Mouse (Mus musculus) MEL (cell line): ENCODE measurements around the gene Slc7a11. TPM values are rescaled to one million over a fixed set of nuclear protein-coding genes. Genes with fewer than 3 reads are reported as not detected.
A peak's percentile ranks its signal among the peaks of the same experiment; 100 is the strongest.

Experiments
- DNase-seq: peaks from one replicate; pipeline ENCODE4 v3.0.0; 2011; ENCODE audit warnings: low read depth, low spot score
- H3K27ac ChIP-seq: 2 replicates; pipeline ENCODE4 v1.5.1; 2012; ENCODE audit warnings: low read depth, mild to moderate bottlenecking, control low read depth, low read length, moderate library complexity; ENCODE audit not compliant: control insufficient read depth
- H3K27me3 ChIP-seq, 2 experiments: fragments of 150-350 bp in 1 of 2; sonication (generic) in 1 of 2; 2 replicates each; pipeline ENCODE4 v1.6.1; 2012; ENCODE audit warnings: low read length in 2 of 2, mild to moderate bottlenecking in 2 of 2, improper control_type of control experiment in 1 of 2, moderate library complexity in 1 of 2; ENCODE audit not compliant: insufficient read depth in 2 of 2, control insufficient read depth in 1 of 2
- H3K36me3 ChIP-seq, 2 experiments: 2 replicates each; pipeline ENCODE4 v1.6.1; 2012 to 2014; ENCODE audit warnings: low read length in 2 of 2, improper control_type of control experiment in 1 of 2, inconsistent platforms in 1 of 2, mild to moderate bottlenecking in 1 of 2; ENCODE audit not compliant: insufficient read depth in 2 of 2, control insufficient read depth in 1 of 2
- H3K4me1 ChIP-seq, 2 experiments: fragments of 150-350 bp in 1 of 2; sonication (generic) in 1 of 2; 2 replicates each; pipeline ENCODE4 v1.6.1; 2012; ENCODE audit warnings: low read length in 2 of 2, improper control_type of control experiment in 1 of 2, mild to moderate bottlenecking in 1 of 2; ENCODE audit not compliant: insufficient read depth in 2 of 2, control insufficient read depth in 1 of 2
- H3K4me3 ChIP-seq, 2 experiments: fragments of 150-350 bp in 1 of 2; sonication (generic) in 1 of 2; 2 replicates each; pipeline ENCODE4 v1.5.1; 2012; ENCODE audit warnings: low read depth in 2 of 2, low read length in 2 of 2, mild to moderate bottlenecking in 2 of 2, moderate library complexity in 2 of 2, control low read depth in 1 of 2, improper control_type of control experiment in 1 of 2; ENCODE audit not compliant: control insufficient read depth in 1 of 2, insufficient read depth in 1 of 2
- H3K79me2 ChIP-seq: 2 replicates; pipeline ENCODE4 v1.6.1; 2012; ENCODE audit warnings: mild to moderate bottlenecking, low read length, moderate library complexity; ENCODE audit not compliant: control insufficient read depth, poor library complexity, insufficient read depth
- H3K9ac ChIP-seq: 2 replicates; pipeline ENCODE4 v1.6.1; 2012; ENCODE audit warnings: low read depth, mild to moderate bottlenecking, control low read depth, low read length, moderate library complexity; ENCODE audit not compliant: control insufficient read depth, poor library complexity, severe bottlenecking
- H3K9me3 ChIP-seq: fragments of 150-350 bp; sonication (generic); replicated peaks from 2 replicates; pipeline ENCODE4 v1.6.1; 2012; ENCODE audit warnings: mild to moderate bottlenecking, low read length, improper control_type of control experiment, moderate library complexity; ENCODE audit not compliant: insufficient read depth
- CTCF ChIP-seq, 3 experiments: IDR thresholded peaks in 2 of 3; conservative IDR thresholded peaks in 1 of 3; 2 replicates each; pipeline ENCODE4 v1.5.1; 2011 to 2012; ENCODE audit warnings: low read length in 3 of 3, low read depth in 2 of 3, mild to moderate bottlenecking in 2 of 3, improper control_type of control experiment in 1 of 3, inconsistent platforms in 1 of 3, mixed read lengths in 1 of 3, moderate library complexity in 1 of 3; ENCODE audit not compliant: control insufficient read depth in 1 of 3, insufficient read depth in 1 of 3, poor library complexity in 1 of 3, severe bottlenecking in 1 of 3
- E2F4 ChIP-seq: IDR thresholded peaks from 2 replicates; pipeline ENCODE4 v1.6.1; 2011; ENCODE audit warnings: low read depth, low read length, improper control_type of control experiment, borderline replicate concordance
- ELF1 ChIP-seq: IDR thresholded peaks from 2 replicates; pipeline ENCODE4 v1.6.1; 2014; ENCODE audit warnings: low read depth, mild to moderate bottlenecking, inconsistent platforms, low read length, improper control_type of control experiment, moderate library complexity
- EP300 ChIP-seq, 2 experiments: IDR thresholded peaks; 2 replicates each; pipeline ENCODE4 v1.6.1; 2011; ENCODE audit warnings: improper control_type of control experiment in 2 of 2, low read length in 2 of 2, low read depth in 1 of 2, mild to moderate bottlenecking in 1 of 2
- GABPA ChIP-seq: IDR thresholded peaks from 2 replicates; pipeline ENCODE4 v1.6.1; 2012; ENCODE audit warnings: low read depth, mild to moderate bottlenecking, inconsistent platforms, low read length, improper control_type of control experiment, moderate library complexity
- GATA1 ChIP-seq: IDR thresholded peaks from 2 replicates; pipeline ENCODE4 v1.6.1; 2011; ENCODE audit warnings: low read depth, low read length, improper control_type of control experiment
- HCFC1 ChIP-seq: IDR thresholded peaks from 2 replicates; pipeline ENCODE4 v1.6.1; 2012; ENCODE audit warnings: low read depth, mild to moderate bottlenecking, inconsistent platforms, low read length, improper control_type of control experiment, moderate library complexity
- JUND ChIP-seq: IDR thresholded peaks from 2 replicates; pipeline ENCODE4 v1.6.1; 2011; ENCODE audit warnings: low read depth, mild to moderate bottlenecking, improper control_type of control experiment, low read length
- KAT2A ChIP-seq: conservative IDR thresholded peaks from 2 replicates; pipeline ENCODE4 v1.6.1; 2012; ENCODE audit warnings: low read depth, low read length, improper control_type of control experiment, inconsistent platforms
- MAFK ChIP-seq: IDR thresholded peaks from 2 replicates; pipeline ENCODE4 v1.6.1; 2011; ENCODE audit warnings: low read depth, mild to moderate bottlenecking, low read length, improper control_type of control experiment, borderline replicate concordance
- MAX ChIP-seq: IDR thresholded peaks from 2 replicates; pipeline ENCODE4 v1.6.1; 2011; ENCODE audit warnings: low read length, improper control_type of control experiment
- MXI1 ChIP-seq: IDR thresholded peaks from 2 replicates; pipeline ENCODE4 v1.6.1; 2011; ENCODE audit warnings: mild to moderate bottlenecking, low read depth, low read length, improper control_type of control experiment
- MYB ChIP-seq: IDR thresholded peaks from 2 replicates; pipeline ENCODE4 v1.6.1; 2011; ENCODE audit warnings: mild to moderate bottlenecking, low read depth, low read length, improper control_type of control experiment
- MYC ChIP-seq: IDR thresholded peaks from 2 replicates; pipeline ENCODE4 v1.6.1; 2011; ENCODE audit warnings: low read depth, mild to moderate bottlenecking, low read length, improper control_type of control experiment, moderate library complexity
- NELFE ChIP-seq: IDR thresholded peaks from 2 replicates; pipeline ENCODE4 v1.6.1; 2011; ENCODE audit warnings: low read depth, low read length, improper control_type of control experiment
- POLR2AphosphoS2 ChIP-seq: IDR thresholded peaks from 2 replicates; pipeline ENCODE4 v1.6.1; 2011; ENCODE audit warnings: low read length, improper control_type of control experiment
- RAD21 ChIP-seq: IDR thresholded peaks from 2 replicates; pipeline ENCODE4 v1.6.1; 2011; ENCODE audit warnings: mild to moderate bottlenecking, low read depth, low read length, improper control_type of control experiment
- SMC3 ChIP-seq: IDR thresholded peaks from 2 replicates; pipeline ENCODE4 v1.6.1; 2011; ENCODE audit warnings: low read depth, low read length, improper control_type of control experiment
- TAL1 ChIP-seq: IDR thresholded peaks from 2 replicates; pipeline ENCODE4 v1.6.1; 2012; ENCODE audit warnings: mild to moderate bottlenecking, inconsistent platforms, low read length, moderate library complexity, mixed read lengths
- ZKSCAN1 ChIP-seq: IDR thresholded peaks from 2 replicates; pipeline ENCODE4 v1.6.1; 2012; ENCODE audit warnings: low read depth, mild to moderate bottlenecking, inconsistent platforms, low read length, improper control_type of control experiment, moderate library complexity
- polyA plus RNA-seq, 2 experiments: library from polyadenylated mRNA; stranded (reverse) in 1 of 2; unstranded in 1 of 2; fragments of >175 nt in 1 of 2; fragments of >200 nt in 1 of 2; gene quantifications; 2 replicates each; pipeline versions ENCODE4 v1.2.1 to v1.2.4; 2012; ENCODE audit warnings: low replicate concordance in 2 of 2, low read depth in 1 of 2; ENCODE audit not compliant: insufficient read length in 2 of 2, insufficient read depth in 1 of 2, missing spikeins in 1 of 2
- total RNA-seq: library from RNA; depleted of rRNA; stranded (reverse); fragments of 300-350 nt; gene quantifications from 2 replicates; pipeline ENCODE4 v1.2.3, GENCODE M21; 2012

The Slc7a11 gene
- total and polyA plus RNA-seq, 3 experiments: 0.69 to 3.3 TPM; not detected in 1

DNA sequence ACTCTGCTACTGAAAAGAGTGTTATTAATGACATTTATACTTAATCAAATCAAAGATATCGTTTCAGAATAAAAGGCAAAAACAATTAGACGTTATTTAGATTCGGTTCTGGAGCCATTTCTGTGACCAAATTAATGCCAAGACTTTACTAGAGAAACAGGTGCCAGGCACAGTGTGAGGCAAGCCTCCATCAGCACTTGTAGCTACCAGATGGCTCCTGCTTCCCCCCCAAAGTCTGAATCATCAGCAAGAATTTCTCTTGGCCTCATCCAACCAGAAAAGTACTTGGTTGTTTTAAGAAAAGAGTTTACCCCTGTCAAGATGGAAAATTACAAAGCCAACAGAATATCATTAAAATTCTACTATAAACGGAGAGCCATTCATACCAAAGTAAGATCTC, 173.7 kb downstream of the Slc7a11 start:
- H3K27ac ChIP-seq: no peak overlapping the region
- no peak for DNase-seq
- H3K79me2 ChIP-seq: no peaks in the 10 kb centered on the region
- H3K9ac ChIP-seq: no peak overlapping the region
- no peaks in the 10 kb centered on the region for H3K36me3 ChIP-seq
- no peaks in the 10 kb centered on the region for H3K9me3 ChIP-seq
- no peaks in the 10 kb centered on the region for H3K4me1 ChIP-seq
- peaks cover 0 to 1% of the 10 kb centered on the region in 2 experiments; a peak in 2 of 4 replicates for H3K27me3 ChIP-seq
- H3K4me3 ChIP-seq: no peak overlapping the region
- TF ChIP-seq CTCF (IDR thresholded peaks at IDR 0.05 in 2 of 3, conservative IDR thresholded peaks at IDR 0.05 in 1 of 3; ENCODE audit: control insufficient read depth in 1 of 3, insufficient read depth in 1 of 3, low read depth in 2 of 3, low read length in 3 of 3, poor library complexity in 1 of 3, severe bottlenecking in 1 of 3) (no peak), RAD21 (no peak), MXI1 (no peak), TAL1 (no peak), MAX (no peak), KAT2A (no peak), MAFK (no peak), E2F4 (no peak), GABPA (no peak), HCFC1 (no peak), JUND (no peak), ZKSCAN1 (no peak), ELF1 (no peak), EP300 (IDR thresholded peaks at IDR 0.05; ENCODE audit: low read depth in 1 of 2, low read length in 2 of 2) (no peak), NELFE (no peak), MYC (no peak), POLR2AphosphoS2 (no peak), GATA1 (no peak)

DNA sequence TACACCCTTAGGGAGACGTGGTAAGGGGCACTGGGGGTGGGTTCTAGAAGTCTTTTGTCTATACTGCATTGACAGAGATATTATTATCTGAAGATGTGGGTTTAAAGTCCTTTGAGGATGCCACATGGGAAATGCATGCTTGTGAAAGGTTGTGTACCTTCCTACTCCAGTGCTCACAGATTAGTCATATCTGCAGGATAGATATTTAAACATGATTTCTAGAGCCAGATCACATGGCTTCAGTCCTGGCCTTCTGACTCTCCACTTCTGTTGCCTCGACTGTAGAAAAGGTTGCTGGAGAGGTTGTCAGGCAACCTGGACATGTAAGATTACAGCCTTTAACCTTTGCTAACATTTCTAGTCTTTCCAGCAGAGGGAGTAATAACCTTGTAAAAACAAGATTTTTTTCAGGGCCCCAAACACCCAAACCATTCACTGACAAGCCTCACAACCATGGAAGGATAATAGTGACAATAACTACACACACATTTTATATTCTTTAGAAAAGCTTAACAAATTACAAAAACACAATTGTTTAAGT, 180.8 kb downstream of the Slc7a11 start:
- Histone ChIP-seq H3K4me1 (no peaks in the 10 kb centered on the region), H3K9ac (no peak overlapping the region), H3K79me2 (no peaks in the 10 kb centered on the region), H3K36me3 (no peaks in the 10 kb centered on the region), H3K27ac (no peak overlapping the region), H3K9me3 (no peaks in the 10 kb centered on the region), H3K4me3 (no peak overlapping the region), H3K27me3 (no peaks in the 10 kb centered on the region; a peak in 1 of 4 replicates)
- TF ChIP-seq SMC3 (peak; percentile 31), MYB (no peak), EP300 (IDR thresholded peaks at IDR 0.05; ENCODE audit: low read depth in 1 of 2, low read length in 2 of 2) (no peak), CTCF (IDR thresholded peaks at IDR 0.05 in 2 of 3, conservative IDR thresholded peaks at IDR 0.05 in 1 of 3; ENCODE audit: control insufficient read depth in 1 of 3, insufficient read depth in 1 of 3, low read depth in 2 of 3, low read length in 3 of 3, poor library complexity in 1 of 3, severe bottlenecking in 1 of 3) (peak in 1 of 3 experiments; percentile 11; a peak in 1 of 6 replicates), RAD21 (peak; percentile 11)
- peak; percentile 2 for DNase-seq
